In genomic region chr5:130623206-130623605, GRCm38 (mm10) we compare ENCODE assay signal across 7 mouse cellular contexts.
DNase-seq lines count a peak whose midpoint lies in the region; ATAC-seq lines count a peak whose summit lies in the region.

No protein-coding gene starts in this region.

- intact Hi-C loops in heart, postnatal 10 days (cut with DNase I) = no loop called here

- no peaks in the 10 kb centered on the region for H3K36me3 ChIP-seq in forebrain, embryonic 13.5 days (ENCODE audit: poor library complexity, severe bottlenecking)
- no peaks in the 10 kb centered on the region for H3K36me3 ChIP-seq in neural tube, embryonic 13.5 days

- WGBS in forebrain, embryonic 13.5 days = 56% methylated on average over 5 of the region's 5 CpGs
- WGBS in neural tube, embryonic 13.5 days = 49% methylated on average over 5 of the region's 5 CpGs

- peaks cover 5% of the 10 kb centered on the region for H3K4me1 ChIP-seq in forebrain, embryonic 13.5 days
- peaks cover 16% of the 10 kb centered on the region for H3K4me1 ChIP-seq in neural tube, embryonic 13.5 days (replicated peaks)

- H3K4me2 ChIP-seq in forebrain, embryonic 13.5 days = no peak overlapping the region
- H3K4me2 ChIP-seq in neural tube, embryonic 13.5 days = no peak overlapping the region

- H3K27me3 ChIP-seq in forebrain, embryonic 13.5 days = no peaks in the 10 kb centered on the region
- no peaks in the 10 kb centered on the region for H3K27me3 ChIP-seq in neural tube, embryonic 13.5 days

- H3K9ac ChIP-seq in forebrain, embryonic 13.5 days = no peak overlapping the region
- H3K9ac ChIP-seq in neural tube, embryonic 13.5 days = no peak overlapping the region

- DNase-seq in adrenal gland, adult 18-20 months (ENCODE audit: low spot score in 2 of 2) = peak; percentile 36 to 42
- DNase-seq in heart, postnatal 10 days = peak; percentile 82 to 87
- peak; percentile 29 to 42 for DNase-seq in layer of hippocampus, adult 8-10 months (ENCODE audit: low spot score in 2 of 2)

- H3K4me3 ChIP-seq in forebrain, embryonic 13.5 days = no peak overlapping the region
- H3K4me3 ChIP-seq in neural tube, embryonic 13.5 days = no peak overlapping the region

- H3K27ac ChIP-seq in forebrain, embryonic 13.5 days = no peak overlapping the region
- H3K27ac ChIP-seq in neural tube, embryonic 13.5 days (replicated peaks) = no peak overlapping the region; the same call in 1 of the 2 replicates

- peak; percentile 78 for ATAC-seq in cerebellum, adult (ENCODE audit: insufficient number of reproducible peaks, low FRiP score, low TSS enrichment)
- peak; percentile 62; the same call in 1 of the 2 replicates for ATAC-seq in forebrain, embryonic 13.5 days
- ATAC-seq in neural tube, embryonic 13.5 days (ENCODE audit: low read depth) = peak; percentile 32; the same call in 1 of the 2 replicates
- ATAC-seq in erythroid progenitor cell, adult 5-6 weeks (replicated peaks; ENCODE audit: low FRiP score, poor library complexity, severe bottlenecking) = no peak

- H3K9me3 ChIP-seq in forebrain, embryonic 13.5 days (replicated peaks) = peaks cover 8% of the 10 kb centered on the region
- no peaks in the 10 kb centered on the region for H3K9me3 ChIP-seq in neural tube, embryonic 13.5 days
